Mouse (Mus musculus) liver, postnatal 0 days (tissue): ENCODE data around the gene Myh9.
"Not testable (repeated sequence)": the region's sequence is repeated elsewhere in the genome, so short reads cannot be mapped to it uniquely, and the experiment has no call there.

ENCODE experiments used
- CTCF ChIP-seq: sonication (generic); IDR thresholded peaks from 2 replicates; pipeline ENCODE4 v1.5.1; 2016; ENCODE audit warnings: antibody characterized with exemption, low read depth
- EP300 ChIP-seq: IDR thresholded peaks from 2 replicates; pipeline ENCODE4 v1.6.1; 2016; ENCODE audit warnings: antibody characterized with exemption, low read depth, mild to moderate bottlenecking

DNA sequence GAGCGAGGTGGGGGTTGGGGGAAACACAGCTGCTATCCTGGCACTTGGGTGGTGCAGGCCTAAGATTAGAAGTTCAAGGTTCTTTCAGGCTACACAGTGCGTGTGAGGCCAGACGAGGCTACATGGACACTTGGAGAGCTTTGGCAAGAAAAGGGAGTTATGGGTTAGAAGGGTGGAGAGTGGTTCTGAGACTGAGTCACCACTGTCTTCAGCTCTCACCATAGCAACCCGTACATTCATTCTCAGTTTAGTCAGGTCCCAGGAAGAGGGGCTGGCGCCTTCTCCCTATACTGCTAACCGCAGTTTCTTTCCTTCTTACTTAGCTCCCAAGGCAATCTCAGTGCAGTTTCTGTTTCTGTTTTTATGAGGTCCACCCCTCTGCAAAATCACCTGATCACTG lies 100.4 kb downstream of the Myh9 start:
- not testable (repeated sequence) for TF ChIP-seq EP300, CTCF
